Mouse (Mus musculus) cerebellum, adult 2 months (tissue): Measurements from ENCODE around the gene 4921536K21Rik.

Source experiments
- CTCF ChIP-seq: fragments of 200-500 bp; IDR thresholded peaks from 2 replicates; pipeline ENCODE4 v1.5.1; 2011; ENCODE audit warnings: low read depth, mild to moderate bottlenecking, control low read depth, low read length, moderate library complexity, borderline replicate concordance; ENCODE audit not compliant: insufficient read depth
- POLR2A ChIP-seq: fragments of 200-500 bp; IDR thresholded peaks from 2 replicates; pipeline ENCODE4 v1.6.1; 2011; ENCODE audit warnings: low read length, control low read depth, borderline replicate concordance; ENCODE audit not compliant: insufficient read depth

GRCm38 (mm10) chr11:3893970-3894369, 928 bp downstream of the 4921536K21Rik start:
- TF ChIP-seq CTCF (no peak), POLR2A (no peak)
